Mouse (Mus musculus) heart, embryonic 15.5 days (tissue): ENCODE measurements around the gene 4930469K13Rik. TPM values are rescaled to one million over a fixed set of nuclear protein-coding genes. Genes with fewer than 3 reads are reported as not detected.

ENCODE experiments used
- ATAC-seq: fragments of 200-750 bp; cut with Nextera tagmentation; replicated peaks from 2 replicates; pipeline ENCODE4 v1.8.0; 2017; ENCODE audit warnings: low read depth, moderate TSS enrichment; ENCODE audit not compliant: insufficient number of reproducible peaks, insufficient read depth, low FRiP score
- H3K27ac ChIP-seq: fragments of 300-500 bp; sonication (generic); 2 replicates; pipeline ENCODE4 v1.5.1; 2015; ENCODE audit warnings: mild to moderate bottlenecking, inconsistent platforms
- H3K27me3 ChIP-seq: fragments of 300-500 bp; sonication (generic); 2 replicates; pipeline ENCODE4 v1.6.1; 2015; ENCODE audit warnings: inconsistent platforms
- H3K36me3 ChIP-seq: fragments of 300-500 bp; sonication (generic); 2 replicates; pipeline ENCODE4 v1.6.1; 2015; ENCODE audit warnings: mild to moderate bottlenecking, inconsistent platforms
- H3K4me1 ChIP-seq: fragments of 300-500 bp; sonication (generic); replicated peaks from 2 replicates; pipeline ENCODE4 v1.6.1; 2015; ENCODE audit warnings: inconsistent platforms
- H3K4me2 ChIP-seq: fragments of 300-500 bp; sonication (generic); 2 replicates; pipeline ENCODE4 v1.6.1; 2015; ENCODE audit warnings: inconsistent platforms, mild to moderate bottlenecking, moderate library complexity
- H3K4me3 ChIP-seq: fragments of 300-500 bp; sonication (generic); 2 replicates; pipeline ENCODE4 v1.5.1; 2015; ENCODE audit warnings: mild to moderate bottlenecking, inconsistent platforms
- H3K9ac ChIP-seq: fragments of 300-500 bp; sonication (generic); 2 replicates; pipeline ENCODE4 v1.6.1; 2015; ENCODE audit warnings: mild to moderate bottlenecking, inconsistent platforms
- H3K9me3 ChIP-seq: fragments of 300-500 bp; sonication (generic); replicated peaks from 2 replicates; pipeline ENCODE4 v1.6.1; 2016; ENCODE audit warnings: inconsistent platforms
- WGBS: fragments of 180-500 bp; shearing (Covaris S2); methylation state at CpG from one replicate; pipeline ENCODE4 v1.1.7; 2015; ENCODE audit warnings: mixed read lengths; 5-methylcytosine and 5-hydroxymethylcytosine counted together
- polyA plus RNA-seq: library from polyadenylated mRNA; unstranded; fragments of >200 nt; fragmentation: Nextera tagmentation; extraction: Ambion mirVana; gene quantifications from 2 replicates; pipeline ENCODE4 v1.2.1, GENCODE M21; 2015

Gene 4930469K13Rik
- polyA plus RNA-seq, 1 experiment from 2014 or later: not detected

DNA sequence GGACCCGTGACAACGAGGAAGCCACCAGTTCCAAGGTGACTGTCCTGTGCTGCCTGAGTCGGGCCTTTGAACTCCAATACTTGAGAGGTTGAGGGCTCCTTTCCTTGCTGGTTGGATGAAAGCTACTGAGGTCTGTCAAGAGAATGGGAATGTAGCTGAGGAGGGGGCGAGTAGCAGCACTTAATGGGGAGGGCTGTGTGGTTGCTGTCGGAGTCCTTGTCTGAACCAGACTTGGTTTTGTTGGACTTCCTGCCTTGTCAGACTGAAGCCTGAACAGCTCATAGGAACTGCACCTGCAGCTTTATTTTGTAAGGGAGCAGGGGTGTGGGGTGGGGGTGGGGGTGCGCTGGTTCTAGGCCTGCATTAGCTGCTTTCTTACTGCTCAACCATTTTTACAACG is 19.8 kb downstream of the 4930469K13Rik start:
- WGBS: 75% methylated on average over 7 of the region's 7 CpGs
- ATAC-seq: no peak

GRCm38 (mm10) chr11:34077870-34078269 is 20.5 kb downstream of the 4930469K13Rik start:
- H3K27me3 ChIP-seq: no peaks in the 10 kb centered on the region
- H3K27ac ChIP-seq: no peak overlapping the region
- no peak overlapping the region for H3K4me2 ChIP-seq
- H3K4me3 ChIP-seq: no peak overlapping the region
- H3K9ac ChIP-seq: no peak overlapping the region
- no peaks in the 10 kb centered on the region for H3K36me3 ChIP-seq
- 69% methylated on average over 2 of the region's 2 CpGs for WGBS
- H3K4me1 ChIP-seq: no peaks in the 10 kb centered on the region
- ATAC-seq: no peak
- H3K9me3 ChIP-seq: no peaks in the 10 kb centered on the region

More for the DNA sequence above, 19.8 kb downstream of the 4930469K13Rik start:
- no peak overlapping the region for H3K27ac ChIP-seq
- H3K9ac ChIP-seq: no peak overlapping the region
- no peaks in the 10 kb centered on the region for H3K36me3 ChIP-seq
- H3K9me3 ChIP-seq: no peaks in the 10 kb centered on the region
- H3K4me1 ChIP-seq: no peaks in the 10 kb centered on the region
- H3K27me3 ChIP-seq: no peaks in the 10 kb centered on the region
- H3K4me2 ChIP-seq: no peak overlapping the region
- H3K4me3 ChIP-seq: no peak overlapping the region

DNA sequence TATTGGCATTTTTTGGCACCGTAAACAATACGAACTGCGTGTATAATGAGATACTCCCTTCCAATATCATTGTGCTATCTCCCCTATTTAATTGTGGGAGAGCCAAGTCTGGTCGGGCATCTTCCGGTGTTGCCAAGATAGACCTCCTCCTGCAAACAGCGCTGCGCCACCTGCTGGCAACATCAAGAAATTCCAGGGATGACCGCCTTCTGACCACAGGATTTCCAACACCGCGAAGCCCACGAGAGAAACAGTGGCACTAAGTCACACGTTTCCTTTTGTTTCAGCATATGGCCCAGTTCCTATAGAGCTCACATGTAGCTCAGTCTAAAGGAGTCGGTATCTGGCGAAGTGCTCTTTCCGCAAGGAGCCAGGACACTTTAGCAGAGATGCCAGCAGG is 24.6 kb downstream of the 4930469K13Rik start:
- Histone ChIP-seq H3K9me3 (no peaks in the 10 kb centered on the region), H3K4me2 (no peak overlapping the region), H3K36me3 (no peaks in the 10 kb centered on the region), H3K27ac (no peak overlapping the region), H3K9ac (no peak overlapping the region), H3K4me1 (0 out of 2 replicates have a peak, but pooled peaks cover 2% of the 10 kb centered on the region), H3K4me3 (no peak overlapping the region), H3K27me3 (no peaks in the 10 kb centered on the region)
- no peak for ATAC-seq
- 11% methylated on average over 15 of the region's 15 CpGs for WGBS

- WGBS: 57% methylated on average over 4 of the region's 4 CpGs
- Histone ChIP-seq H3K27ac (no peak overlapping the region), H3K4me3 (no peak overlapping the region), H3K9ac (no peak overlapping the region), H3K9me3 (no peaks in the 10 kb centered on the region), H3K27me3 (no peaks in the 10 kb centered on the region), H3K4me1 (0 out of 2 replicates have a peak, but pooled peaks cover 2% of the 10 kb centered on the region), H3K4me2 (no peak overlapping the region), H3K36me3 (no peaks in the 10 kb centered on the region)
- no peak for ATAC-seq
Measured at GRCm38 (mm10) chr11:34072309-34072708, 26.0 kb downstream of the 4930469K13Rik start.

GRCm38 (mm10) chr11:34070596-34070995 is 27.8 kb downstream of the 4930469K13Rik start:
- no peak overlapping the region for H3K27ac ChIP-seq
- H3K4me3 ChIP-seq: no peak overlapping the region
- H3K27me3 ChIP-seq: no peaks in the 10 kb centered on the region
- H3K36me3 ChIP-seq: no peaks in the 10 kb centered on the region
- no peak overlapping the region for H3K4me2 ChIP-seq
- H3K4me1 ChIP-seq: 0 out of 2 replicates have a peak, but pooled peaks cover 2% of the 10 kb centered on the region
- H3K9me3 ChIP-seq: no peaks in the 10 kb centered on the region
- ATAC-seq: no peak
- no peak overlapping the region for H3K9ac ChIP-seq

- 41% methylated on average over 5 of the region's 5 CpGs for WGBS
- Histone ChIP-seq H3K9ac (no peak overlapping the region), H3K4me3 (no peak overlapping the region), H3K36me3 (no peaks in the 10 kb centered on the region), H3K27me3 (no peaks in the 10 kb centered on the region), H3K27ac (no peak overlapping the region; the same call in 1 of the 2 replicates), H3K4me1 (no peaks in the 10 kb centered on the region), H3K4me2 (no peak overlapping the region), H3K9me3 (no peaks in the 10 kb centered on the region)
- peak; percentile 55 for ATAC-seq
Measured at GRCm38 (mm10) chr11:34063702-34064485, 34.5 kb downstream of the 4930469K13Rik start.

GRCm38 (mm10) chr11:34063257-34063656 is 35.1 kb downstream of the 4930469K13Rik start:
- H3K36me3 ChIP-seq: no peaks in the 10 kb centered on the region
- no peak overlapping the region for H3K27ac ChIP-seq
- H3K27me3 ChIP-seq: no peaks in the 10 kb centered on the region
- no peak overlapping the region for H3K4me3 ChIP-seq
- ATAC-seq: no peak
- WGBS: 46% methylated on average over 2 of the region's 2 CpGs
- no peaks in the 10 kb centered on the region for H3K9me3 ChIP-seq
- no peaks in the 10 kb centered on the region for H3K4me1 ChIP-seq
- no peak overlapping the region for H3K9ac ChIP-seq
- H3K4me2 ChIP-seq: no peak overlapping the region

DNA sequence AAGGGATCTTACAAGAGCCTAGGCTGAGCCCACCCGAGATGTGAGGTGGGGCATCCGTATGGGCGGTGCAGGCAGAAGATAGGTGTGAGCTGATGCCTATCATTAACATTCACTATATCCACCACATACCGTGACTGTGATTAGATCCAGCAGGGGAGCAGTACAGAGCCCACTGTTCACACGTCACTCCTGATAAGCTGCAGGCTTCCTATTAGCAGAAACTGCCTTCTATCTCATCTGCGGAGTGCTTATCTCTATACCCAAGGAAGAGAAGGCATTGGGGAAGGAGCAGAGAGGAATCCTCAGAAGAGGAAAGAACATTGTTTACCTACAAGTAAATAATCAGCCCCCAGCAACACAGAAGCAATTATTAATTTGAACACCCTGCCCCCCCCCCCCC is 36.6 kb downstream of the 4930469K13Rik start:
- Histone ChIP-seq H3K27ac (no peak overlapping the region), H3K4me3 (no peak overlapping the region), H3K9me3 (no peaks in the 10 kb centered on the region), H3K27me3 (no peaks in the 10 kb centered on the region), H3K4me2 (no peak overlapping the region), H3K9ac (no peak overlapping the region), H3K4me1 (no peaks in the 10 kb centered on the region), H3K36me3 (no peaks in the 10 kb centered on the region)
- ATAC-seq: no peak
- 22% methylated on average over 6 of the region's 6 CpGs for WGBS

GRCm38 (mm10) chr11:34058960-34059359 is 39.4 kb downstream of the 4930469K13Rik start:
- Histone ChIP-seq H3K27me3 (no peaks in the 10 kb centered on the region), H3K4me2 (no peak overlapping the region), H3K9me3 (no peaks in the 10 kb centered on the region), H3K9ac (no peak overlapping the region), H3K4me3 (no peak overlapping the region), H3K36me3 (no peaks in the 10 kb centered on the region), H3K4me1 (no peaks in the 10 kb centered on the region), H3K27ac (no peak overlapping the region)
- 83% methylated on average over 6 of the region's 6 CpGs for WGBS
- ATAC-seq: no peak

DNA sequence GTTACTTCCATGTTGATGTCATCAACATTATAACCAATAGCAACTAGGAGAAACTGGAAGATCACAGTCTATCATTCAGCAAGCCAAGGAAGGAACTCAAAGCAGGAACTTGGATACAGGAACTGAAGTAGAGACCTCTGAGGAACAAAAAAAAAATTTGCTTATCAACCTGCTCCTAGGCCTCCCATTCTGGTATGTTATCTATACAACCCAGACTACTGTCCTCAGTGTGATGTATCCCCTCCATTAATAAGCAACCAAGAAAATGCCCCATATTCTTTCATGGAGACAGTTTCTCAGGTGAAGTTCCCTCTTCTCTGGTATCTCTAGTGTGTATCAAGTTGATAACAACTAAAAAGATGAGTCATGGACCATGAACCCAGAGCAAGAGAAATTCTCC is 40.0 kb downstream of the 4930469K13Rik start:
- ATAC-seq: no peak

DNA sequence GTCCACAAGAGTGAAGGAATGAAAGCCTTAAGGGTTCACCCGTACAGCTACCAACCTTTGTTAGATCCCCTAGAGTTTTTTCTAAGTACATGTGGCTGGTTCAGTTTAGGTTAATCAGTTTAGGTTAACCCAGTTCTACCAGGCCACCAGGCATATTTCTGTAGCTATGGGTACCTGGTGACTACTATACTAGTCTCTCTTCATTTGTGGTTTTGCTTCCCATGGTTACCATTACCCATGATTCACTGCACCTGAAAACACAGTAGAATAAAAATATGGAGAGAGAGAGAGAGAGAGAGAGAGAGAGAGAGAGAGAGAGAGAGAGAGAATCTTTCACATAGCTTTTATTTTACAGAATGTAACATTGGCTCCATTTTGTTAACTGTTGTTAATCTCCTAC is 41.6 kb downstream of the 4930469K13Rik start:
- Histone ChIP-seq H3K9ac (no peak overlapping the region), H3K9me3 (no peaks in the 10 kb centered on the region), H3K36me3 (no peaks in the 10 kb centered on the region), H3K4me3 (no peak overlapping the region), H3K27me3 (no peaks in the 10 kb centered on the region), H3K4me2 (no peak overlapping the region), H3K4me1 (no peaks in the 10 kb centered on the region), H3K27ac (no peak overlapping the region)
- no peak for ATAC-seq
- WGBS: 81% methylated on average over 1 of the region's 1 CpGs

More for the DNA sequence above, 40.0 kb downstream of the 4930469K13Rik start:
- H3K27ac ChIP-seq: no peak overlapping the region
- H3K4me3 ChIP-seq: no peak overlapping the region
- no peaks in the 10 kb centered on the region for H3K36me3 ChIP-seq
- H3K27me3 ChIP-seq: no peaks in the 10 kb centered on the region
- H3K4me1 ChIP-seq: no peaks in the 10 kb centered on the region
- H3K9me3 ChIP-seq: no peaks in the 10 kb centered on the region
- H3K9ac ChIP-seq: no peak overlapping the region
- no peak overlapping the region for H3K4me2 ChIP-seq
